9 mouse cellular contexts compared by ENCODE assay signal in the genomic region with DNA sequence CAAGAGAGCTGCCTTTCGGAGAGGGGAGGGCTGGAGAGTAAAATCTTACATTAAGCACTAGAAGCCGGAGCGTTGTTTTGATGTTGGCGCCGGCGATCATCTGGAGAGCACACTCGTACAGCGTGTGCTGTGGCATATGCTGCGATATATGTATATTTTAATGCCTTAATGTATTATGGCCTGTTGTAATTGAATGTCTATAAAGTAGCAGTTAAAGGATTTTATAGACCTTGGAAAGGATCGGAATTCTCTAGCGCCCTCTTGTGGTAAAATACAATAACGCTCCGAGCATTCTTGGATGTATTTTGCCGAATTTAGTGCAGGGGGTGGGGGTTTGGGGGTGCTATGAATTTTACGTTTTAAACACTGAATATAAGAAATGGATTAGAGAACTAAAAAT.
DNase-seq lines count a peak whose midpoint lies in the region; ATAC-seq and TF ChIP-seq lines count a peak whose summit lies in the region.
"Had no signal": no experiment of that assay in that cellular context is flagged by ENCODE, and none has a peak within 500 bp of the region (broad histone marks: within the 10 kb centered on the region; RNA-seq: fewer than 3 reads in every experiment).

No protein-coding gene starts in this region.

- peak overlapping the region; percentile 49 for H3K4me2 ChIP-seq in heart, embryonic 12.5 days
- H3K4me2 ChIP-seq in kidney, embryonic 16.5 days (replicated peaks; ENCODE audit: low read depth, low read length) = peak overlapping the region; percentile 49

- H3K4me1 ChIP-seq in thymus, adult 2 months (replicated peaks; ENCODE audit: control insufficient read depth, insufficient read depth, low read length) = no peaks in the 10 kb centered on the region
- no peaks in the 10 kb centered on the region for H3K4me1 ChIP-seq in heart, embryonic 12.5 days (replicated peaks)
- H3K4me1 ChIP-seq in kidney, embryonic 16.5 days (ENCODE audit: insufficient read depth, low read length) = peaks cover 27% of the 10 kb centered on the region

- no peak overlapping the region for H3K9ac ChIP-seq in heart, embryonic 12.5 days
- 0 out of 2 replicates have a peak overlapping the region, but pooled peaks have one; percentile 26 for H3K9ac ChIP-seq in kidney, embryonic 16.5 days (replicated peaks; ENCODE audit: low read length)

- H3K27ac ChIP-seq in thymus, adult 2 months (ENCODE audit: control insufficient read depth, insufficient read depth, low read length) = no peak overlapping the region
- H3K27ac ChIP-seq in heart, embryonic 12.5 days (ENCODE audit: poor library complexity, severe bottlenecking) = no peak overlapping the region
- 0 out of 2 replicates have a peak overlapping the region, but pooled peaks have one; percentile 34 for H3K27ac ChIP-seq in kidney, embryonic 16.5 days (ENCODE audit: low read length)

- H3K4me3 ChIP-seq in thymus, adult 2 months (ENCODE audit: control insufficient read depth, insufficient read depth, low read length) = no peak overlapping the region
- H3K4me3 ChIP-seq in heart, embryonic 12.5 days = peak overlapping the region; percentile 14; the same call in 1 of the 2 replicates
- peak overlapping the region; percentile 31 for H3K4me3 ChIP-seq in kidney, embryonic 16.5 days (ENCODE audit: low read length)
- H3K4me3 ChIP-seq: myocyte had no signal

- no peak for TF ChIP-seq POLR2A in thymus, adult 2 months (IDR thresholded peaks at IDR 0.05; ENCODE audit: control insufficient read depth, extremely low read depth, insufficient read depth, low read length, poor library complexity)

- TF ChIP-seq CTCF in thymus, adult 2 months (IDR thresholded peaks at IDR 0.05; ENCODE audit: borderline replicate concordance, control insufficient read depth, extremely low read depth, insufficient read depth, low read length, poor library complexity) = no peak

- no peak for ATAC-seq in heart, embryonic 12.5 days (ENCODE audit: insufficient number of reproducible peaks, low FRiP score)
- ATAC-seq in kidney, embryonic 16.5 days (ENCODE audit: low FRiP score, low TSS enrichment) = no peak

- DNase-seq in thymus, adult 2 months = peak; percentile 46
- DNase-seq in thymus, adult 18-20 months = no peak
- DNase-seq in c-Kit-positive CD71-positive TER-119-positive erythroid progenitor cells, embryonic 14.5 days (ENCODE audit: low spot score) = peak; percentile 38
- peak; percentile 29 for DNase-seq in lung, postnatal 25 days (ENCODE audit: low spot score)
- peak; percentile 4 for DNase-seq in skeletal muscle tissue, adult 2 months (ENCODE audit: low read depth, low spot score)
- no peak for DNase-seq in gastrocnemius, postnatal 14 days

- WGBS in thymus, adult 2 months = 27% methylated on average over 15 of the region's 15 CpGs
- 17% methylated on average over 15 of the region's 15 CpGs for WGBS in heart, embryonic 12.5 days
- 9% methylated on average over 15 of the region's 15 CpGs for WGBS in kidney, embryonic 16.5 days

- H3K9me3 ChIP-seq in heart, embryonic 12.5 days (replicated peaks) = no peaks in the 10 kb centered on the region
- no peaks in the 10 kb centered on the region for H3K9me3 ChIP-seq in kidney, embryonic 16.5 days (ENCODE audit: low read length)

- H3K36me3 ChIP-seq in thymus, adult 2 months (ENCODE audit: control insufficient read depth, insufficient read depth, low read length) = no peaks in the 10 kb centered on the region; the same call in none of the 2 replicates
- H3K36me3 ChIP-seq in heart, embryonic 12.5 days = no peaks in the 10 kb centered on the region
- no peaks in the 10 kb centered on the region for H3K36me3 ChIP-seq in kidney, embryonic 16.5 days (ENCODE audit: insufficient read depth, low read length)

- no peaks in the 10 kb centered on the region for H3K27me3 ChIP-seq in thymus, adult 2 months (ENCODE audit: control insufficient read depth, insufficient read depth, low read length)
- H3K27me3 ChIP-seq in heart, embryonic 12.5 days (replicated peaks) = peaks cover 51% of the 10 kb centered on the region
- H3K27me3 ChIP-seq in kidney, embryonic 16.5 days (ENCODE audit: insufficient read depth, low read length) = no peaks in the 10 kb centered on the region

- intact Hi-C loops in gastrocnemius, postnatal 14 days (cut with DNase I; ENCODE audit: low total_unique reads) = loop anchor here (5.0 to 10.0 kb wide), 2 partner anchors 241 to 278 kb away; partner anchors contain the start of gene Hoxb9

Comparison
In these comparisons a context has a peak if more than half of its experiments do, and no peak if none do; other contexts are left out.
1. DNase-seq: peak in thymus, adult 2 months (single experiment), c-Kit-positive CD71-positive TER-119-positive erythroid progenitor cells, embryonic 14.5 days (single experiment), lung, postnatal 25 days (single experiment) and skeletal muscle tissue, adult 2 months (single experiment); none in thymus, adult 18-20 months (0 of 2) and gastrocnemius, postnatal 14 days (single experiment).